Mouse (Mus musculus): ENCODE measurements around the gene Tmem9b.

Gene Tmem9b

GRCm38 (mm10) chr7:109739822-109740370, 12.8 kb downstream of the Tmem9b start:
- DNase-seq (ENCODE audit: low spot score): no peak

- no peak for DNase-seq (ENCODE audit: low spot score)
Observed at GRCm38 (mm10) chr7:109734806-109735205, 17.9 kb downstream of the Tmem9b start.

- DNase-seq (ENCODE audit: low spot score): no peak
Observed at GRCm38 (mm10) chr7:109731626-109732025, 21.0 kb downstream of the Tmem9b start, which contains the start of gene Ascl3. TSS of gene Ascl3 (minus strand) at chr7:109731726.

DNA sequence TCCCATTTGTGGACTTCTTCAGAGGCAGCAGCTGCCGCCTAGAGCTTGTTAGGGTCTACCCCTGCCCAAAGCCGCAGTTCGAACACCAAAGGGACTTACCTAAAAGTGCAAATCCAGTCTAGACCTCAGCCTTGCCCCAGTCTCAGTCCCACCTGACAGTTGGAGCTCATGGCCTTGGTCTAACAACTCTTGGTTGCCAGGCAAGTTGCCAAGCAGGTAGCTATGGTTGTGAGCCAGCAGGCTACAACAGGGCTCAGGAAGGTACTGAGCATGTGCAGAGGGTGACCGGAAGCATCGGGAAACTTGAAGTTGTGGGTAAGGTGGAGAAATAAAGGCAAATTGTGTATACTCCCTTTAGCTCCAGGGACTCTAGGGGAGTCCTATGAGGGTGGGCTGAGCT, 29.0 kb downstream of the Tmem9b start, which contains the start of gene BC051019:
Gene BC051019, minus strand, starts transcription at position 154 of the 400 bp plus-strand sequence.
- no peak for DNase-seq (ENCODE audit: low spot score)

DNA sequence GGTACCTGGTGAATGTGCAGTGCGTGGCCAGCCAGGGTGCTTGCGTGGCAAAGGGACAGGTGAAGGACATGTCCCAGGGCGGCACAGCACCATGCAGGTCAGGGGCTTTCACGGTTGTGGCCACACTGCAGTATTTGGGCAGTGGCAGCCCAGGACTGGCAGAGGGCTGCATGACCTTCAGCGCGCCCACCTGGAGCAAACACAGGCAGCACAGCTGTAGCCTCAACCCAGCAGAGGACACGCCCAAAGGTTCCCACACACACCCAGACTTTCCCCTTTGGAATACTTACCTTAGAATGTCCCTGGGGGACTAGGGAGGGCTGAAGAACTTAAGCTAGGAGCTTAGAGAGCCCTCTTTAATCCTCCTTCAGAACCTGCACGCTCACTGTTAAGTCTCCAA, 29.6 kb downstream of the Tmem9b start:
- no peak for DNase-seq (ENCODE audit: low spot score)

DNA sequence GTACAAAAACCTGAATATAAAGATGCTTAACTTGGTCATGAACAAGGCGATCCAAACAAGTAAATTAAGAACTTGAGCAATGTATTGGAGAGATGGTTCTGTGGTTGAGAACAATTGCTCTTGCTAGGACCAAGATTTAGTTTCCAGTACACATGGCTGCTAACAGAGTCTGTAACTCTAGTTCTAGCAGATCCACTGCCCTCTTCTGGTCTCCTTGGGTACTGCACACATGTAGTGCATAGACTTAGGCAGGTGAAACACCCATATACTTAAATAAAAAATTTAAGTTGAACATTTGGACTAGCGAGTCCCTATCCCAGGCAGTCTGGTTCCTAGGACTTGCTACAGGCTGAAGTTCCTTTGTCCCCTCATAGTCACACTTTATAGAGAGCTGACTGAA, 30.1 kb downstream of the Tmem9b start:
- no peak for DNase-seq (ENCODE audit: low spot score)

GRCm38 (mm10) chr7:109719286-109719685, 33.4 kb downstream of the Tmem9b start:
- DNase-seq (ENCODE audit: low spot score): no peak

DNA sequence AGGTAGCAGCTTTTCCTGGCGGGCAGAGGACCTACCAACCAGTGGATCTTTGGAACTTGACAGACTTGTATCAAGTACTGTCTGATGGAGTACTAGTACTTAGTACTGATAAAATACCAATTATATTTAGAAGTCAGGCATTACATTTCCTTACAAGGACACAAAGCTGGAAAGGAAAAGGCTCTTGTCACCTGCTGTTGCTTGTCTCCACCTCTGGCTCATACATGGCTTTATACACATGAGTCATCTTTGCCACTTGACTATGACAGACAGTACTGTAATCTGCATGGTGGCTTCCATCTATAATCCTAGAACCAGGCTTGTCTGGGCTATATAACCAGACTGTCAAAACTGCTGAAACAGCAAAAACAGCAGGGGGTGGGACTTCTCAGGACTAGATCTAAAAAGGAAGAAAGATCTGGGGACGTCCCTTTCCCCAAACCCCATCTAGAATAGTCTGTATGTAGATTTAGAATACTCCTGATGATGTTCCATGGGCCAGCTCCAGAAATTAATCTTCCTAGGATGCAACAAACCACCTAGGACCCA, 39.2 kb downstream of the Tmem9b start:
- no peak for DNase-seq (ENCODE audit: low spot score)

GRCm38 (mm10) chr7:109712198-109712597, 40.5 kb downstream of the Tmem9b start:
- DNase-seq (ENCODE audit: low spot score): no peak

GRCm38 (mm10) chr7:109710069-109710468, 42.6 kb downstream of the Tmem9b start:
- no peak for DNase-seq (ENCODE audit: low spot score)

- no peak for DNase-seq (ENCODE audit: low spot score)
Observed at GRCm38 (mm10) chr7:109708961-109709382, 43.7 kb downstream of the Tmem9b start.

- DNase-seq (ENCODE audit: low spot score): peak; percentile 35
Observed at GRCm38 (mm10) chr7:109707023-109707785, 45.5 kb downstream of the Tmem9b start.

- no peak for DNase-seq (ENCODE audit: low spot score)
Observed at GRCm38 (mm10) chr7:109704461-109704860, 48.2 kb downstream of the Tmem9b start.

DNA sequence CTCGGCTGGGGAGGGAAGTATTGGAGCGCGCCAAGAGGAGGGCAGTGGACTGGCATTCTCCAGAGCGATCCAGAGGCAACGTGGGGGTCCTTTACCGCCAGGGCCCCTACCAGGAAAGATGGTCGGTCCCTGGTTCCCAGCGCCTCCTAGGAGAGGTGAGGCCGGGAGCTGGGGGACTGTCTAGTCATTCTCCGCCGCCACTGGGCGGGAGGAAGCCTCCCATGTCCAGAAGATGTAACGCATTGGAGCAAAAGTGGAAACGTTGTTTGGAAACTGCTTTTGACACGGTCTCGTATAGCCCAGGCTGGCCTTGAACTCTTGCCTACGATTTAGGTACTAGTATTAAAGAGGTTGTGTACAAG, 48.7 kb downstream of the Tmem9b start:
- no peak for DNase-seq (ENCODE audit: low spot score)

GRCm38 (mm10) chr7:109703190-109704015, 49.3 kb downstream of the Tmem9b start, which contains the start of the genes St5 and Akip1:
TSS of gene St5 (minus strand) at chr7:109703605.
TSS of gene Akip1 (plus strand) at chr7:109703690.
- peak; percentile 92 for DNase-seq (ENCODE audit: low spot score)

- DNase-seq (ENCODE audit: low spot score): no peak
Observed at GRCm38 (mm10) chr7:109702721-109703120, 50.0 kb downstream of the Tmem9b start.

DNA sequence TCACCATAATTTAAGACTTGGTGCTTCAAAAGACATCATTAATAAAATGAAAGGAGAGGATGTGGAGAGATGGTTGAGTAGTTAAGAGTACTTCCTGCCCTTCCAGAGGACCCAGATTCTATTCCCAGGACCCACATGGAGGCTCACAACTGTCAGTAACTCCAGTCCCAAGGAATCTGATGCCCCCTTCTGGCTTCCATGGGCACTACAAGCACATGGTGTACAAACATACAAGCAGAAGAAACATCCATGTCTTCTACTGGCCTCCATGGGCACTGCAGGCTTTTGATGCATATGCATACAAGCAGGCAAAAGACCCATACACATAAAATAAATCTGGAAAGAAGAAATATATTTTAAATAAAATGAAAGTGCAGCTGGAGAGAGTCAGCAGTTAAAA, 52.5 kb downstream of the Tmem9b start:
- no peak for DNase-seq (ENCODE audit: low spot score)

DNA sequence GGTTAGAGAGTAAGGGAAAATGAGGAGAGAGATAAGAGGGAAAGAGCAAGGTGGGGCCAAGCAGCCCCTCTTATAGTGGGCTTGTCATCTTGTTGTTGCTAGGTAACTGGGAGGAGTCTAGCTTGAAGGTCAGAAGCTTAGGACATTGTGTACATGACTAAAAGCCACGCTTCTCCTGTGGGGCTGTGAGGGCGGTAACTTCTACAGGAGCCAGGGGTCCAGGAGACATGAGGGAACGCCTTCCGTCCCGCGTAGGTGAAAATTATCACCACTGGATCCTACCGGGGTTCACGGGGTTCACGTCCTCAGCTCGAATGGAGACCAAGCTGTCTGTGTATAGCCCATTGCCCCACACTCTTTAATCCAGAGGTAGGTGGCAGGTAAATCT, 57.3 kb downstream of the Tmem9b start:
- DNase-seq (ENCODE audit: low spot score): no peak

- DNase-seq (ENCODE audit: low spot score): no peak
Observed at GRCm38 (mm10) chr7:109694576-109695338, 57.9 kb downstream of the Tmem9b start.

DNA sequence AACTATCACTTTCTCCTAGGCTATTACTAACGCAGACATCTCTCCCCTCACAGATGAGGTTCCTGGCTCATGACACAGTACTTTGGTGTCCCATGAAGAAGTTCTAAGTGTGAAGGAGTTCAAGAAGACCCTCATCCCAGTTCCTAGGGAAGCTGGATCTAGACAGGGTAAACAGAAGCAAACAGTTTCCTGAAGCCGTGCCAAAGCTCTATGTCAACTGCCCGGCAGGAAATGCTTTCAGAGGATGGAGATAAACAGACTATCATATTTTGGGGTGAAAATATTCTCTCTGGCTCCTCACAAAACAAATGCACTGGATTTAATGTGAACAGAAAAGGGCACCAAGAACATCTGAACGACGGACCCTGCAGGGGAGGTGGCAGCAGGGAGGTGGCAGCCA, 61.7 kb downstream of the Tmem9b start:
- no peak for DNase-seq (ENCODE audit: low spot score)

DNA sequence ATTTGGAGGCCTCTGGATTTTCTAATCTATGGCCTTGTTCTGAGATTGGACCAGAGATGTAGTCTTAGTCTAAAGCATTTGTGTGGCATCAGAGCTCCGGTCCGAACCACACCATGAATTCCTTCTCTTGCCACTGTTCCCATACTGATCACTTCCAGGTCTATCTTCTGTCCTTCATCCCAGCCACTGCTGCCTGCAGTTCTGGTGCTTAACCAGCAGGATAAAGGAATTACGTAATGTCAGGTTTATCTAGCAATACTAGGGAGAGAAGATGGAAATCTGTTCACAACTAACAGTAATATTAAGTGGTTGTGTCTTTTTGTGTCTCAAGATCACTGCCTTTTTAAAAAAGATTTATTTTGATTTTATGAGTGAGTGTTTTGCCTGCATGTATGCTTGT, 62.6 kb downstream of the Tmem9b start:
- DNase-seq (ENCODE audit: low spot score): no peak

All from spleen, adult 12 weeks (tissue).